Mouse (Mus musculus): ENCODE results near the gene Natd1.

DNA sequence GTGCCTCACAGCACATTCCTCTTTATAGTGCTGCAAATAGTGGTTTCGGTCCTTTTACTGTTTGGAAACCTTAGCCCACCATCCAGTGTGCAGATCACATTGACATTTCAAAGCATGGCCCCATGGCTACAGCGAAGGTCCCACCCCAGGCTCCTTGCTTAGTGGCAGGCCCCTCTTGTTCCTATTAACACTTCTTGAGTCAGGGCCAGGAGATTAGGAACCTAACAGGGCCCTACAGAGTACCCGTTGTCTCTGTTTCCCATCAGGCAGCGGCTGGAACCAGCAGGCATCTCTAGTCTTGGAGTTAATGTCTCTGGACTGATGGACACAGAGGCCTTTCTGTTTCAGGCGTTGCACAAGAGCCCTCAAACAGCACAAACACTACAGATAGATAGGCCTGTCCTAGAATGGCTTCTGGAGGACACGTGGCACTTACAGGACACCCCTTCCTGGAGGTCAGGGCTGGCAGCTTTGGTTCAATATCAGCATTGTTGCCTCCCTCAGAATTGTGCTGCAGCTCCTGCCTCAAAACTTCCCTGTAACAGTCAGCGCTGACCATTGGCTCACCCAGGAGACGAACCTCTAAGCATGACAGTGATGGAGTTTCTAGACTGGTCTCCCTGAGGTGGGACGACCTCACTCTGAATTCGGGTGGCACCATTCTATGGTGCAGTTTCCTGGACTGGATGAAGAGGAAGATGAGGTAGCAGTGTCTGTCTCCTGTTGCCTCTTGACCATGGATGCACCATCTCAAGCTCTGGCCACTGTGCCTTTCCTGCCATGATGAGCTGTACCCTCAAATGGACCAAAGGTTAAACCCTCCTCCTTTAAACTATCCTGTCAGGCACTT lies 39.9 kb upstream of the Natd1 start:
- TF ChIP-seq CTCF (IDR thresholded peaks at IDR 0.05; ENCODE audit: low read depth) (no peak), EP300 (IDR thresholded peaks at IDR 0.05; ENCODE audit: low read depth) (no peak)

Measured in liver, embryonic 14.5 days (tissue).